Mouse (Mus musculus) liver, postnatal 0 days (tissue): ENCODE data around the gene Parp12.

Experiments
- CTCF ChIP-seq: sonication (generic); IDR thresholded peaks from 2 replicates; pipeline ENCODE4 v1.5.1; 2016; ENCODE audit warnings: antibody characterized with exemption, low read depth
- EP300 ChIP-seq: IDR thresholded peaks from 2 replicates; pipeline ENCODE4 v1.6.1; 2016; ENCODE audit warnings: antibody characterized with exemption, low read depth, mild to moderate bottlenecking

DNA sequence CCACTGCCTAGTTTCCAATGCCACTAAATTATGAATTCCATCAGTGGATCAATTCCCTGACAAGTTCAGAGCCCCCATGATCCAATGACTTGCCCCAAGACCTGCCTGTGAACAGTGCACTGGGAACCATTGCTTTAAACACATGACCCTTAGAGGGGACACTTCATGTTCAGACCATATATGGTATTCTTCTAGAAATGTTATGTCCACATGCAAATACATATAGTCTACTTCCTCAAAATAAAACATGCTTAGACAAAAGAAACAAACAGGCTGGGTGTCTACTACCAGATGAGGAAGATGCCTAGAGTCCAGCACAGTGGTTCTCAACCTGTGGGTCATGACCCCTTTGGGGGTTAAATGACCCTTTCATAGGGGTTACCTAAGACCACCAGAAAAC lies 41.7 kb downstream of the Parp12 start:
- TF ChIP-seq CTCF (no peak), EP300 (no peak)
